Mouse (Mus musculus): ENCODE results near the gene Ankrd27. TPM values are rescaled to one million over a fixed set of nuclear protein-coding genes. Genes with fewer than 3 reads are reported as not detected.
A peak's percentile ranks its signal among the peaks of the same experiment; 100 is the strongest.

Ankrd27 gene
- polyA plus RNA-seq, 1 experiment from 2014 or later = 38.9 TPM

DNA sequence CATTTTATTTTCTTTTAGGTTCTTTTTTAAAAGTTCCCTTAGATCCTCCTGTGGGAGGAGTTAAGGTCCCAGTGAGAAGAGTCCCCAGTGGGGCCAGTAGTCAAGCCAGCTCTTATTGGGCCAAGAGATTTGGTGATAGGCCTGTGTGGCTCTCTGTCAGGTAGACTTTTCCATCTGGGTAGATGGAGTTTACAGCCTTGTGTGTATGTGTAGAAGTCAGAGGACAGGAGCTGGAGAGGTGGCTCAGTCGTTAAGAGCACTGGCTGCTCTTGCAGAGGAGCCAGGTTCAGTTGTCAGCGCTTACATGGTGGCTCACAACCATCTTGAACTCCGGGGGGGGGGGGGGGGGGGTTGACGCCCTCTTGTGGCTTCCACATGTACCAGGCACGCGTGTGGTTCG is 3.4 kb downstream of the Ankrd27 start:
- Histone ChIP-seq H3K27ac (ENCODE audit: low read length) (peak overlapping the region; percentile 44; the same call in 1 of the 2 replicates), H3K4me2 (ENCODE audit: low read length) (no peak overlapping the region), H3K9ac (replicated peaks; ENCODE audit: low read depth, low read length) (no peak overlapping the region), H3K4me3 (replicated peaks; ENCODE audit: low read length) (no peak overlapping the region), H3K27me3 (replicated peaks; ENCODE audit: control insufficient read depth, insufficient read depth, low read length) (peaks cover 6% of the 10 kb centered on the region), H3K36me3 (ENCODE audit: control insufficient read depth, insufficient read depth) (peaks cover 12% of the 10 kb centered on the region), H3K4me1 (replicated peaks; ENCODE audit: control insufficient read depth, insufficient read depth, low read length) (peaks cover 37% of the 10 kb centered on the region), H3K9me3 (ENCODE audit: control insufficient read depth, low read length) (no peaks in the 10 kb centered on the region)
- 79% methylated on average over 6 of the region's 7 CpGs for WGBS
- no peak for ATAC-seq

DNA sequence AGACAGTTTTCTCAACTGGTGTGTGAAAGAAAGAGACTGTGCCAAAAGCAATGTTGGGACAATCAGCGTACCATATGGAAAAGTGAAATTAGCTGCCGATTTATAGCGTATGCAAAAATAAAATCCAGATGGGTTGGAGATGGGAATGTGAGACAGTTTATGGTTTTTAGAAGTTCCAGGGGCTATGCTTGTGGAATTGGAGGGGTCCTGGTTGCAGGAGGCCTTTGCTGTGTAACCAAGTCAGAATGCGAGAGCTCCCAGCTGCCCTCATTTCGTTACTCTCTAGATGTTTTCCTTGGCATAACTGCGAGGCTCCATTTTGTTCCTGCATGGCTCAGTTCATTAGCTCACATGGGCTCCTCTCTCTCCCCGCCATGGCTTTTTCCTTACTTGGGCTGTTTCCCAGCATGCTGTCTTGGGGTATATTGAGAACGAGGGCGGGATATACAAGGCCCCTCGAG is 4.7 kb downstream of the Ankrd27 start:
- Histone ChIP-seq H3K9me3 (ENCODE audit: control insufficient read depth, low read length) (no peaks in the 10 kb centered on the region), H3K4me2 (ENCODE audit: low read length) (no peak overlapping the region), H3K4me3 (replicated peaks; ENCODE audit: low read length) (no peak overlapping the region), H3K27me3 (replicated peaks; ENCODE audit: control insufficient read depth, insufficient read depth, low read length) (no peaks in the 10 kb centered on the region), H3K36me3 (ENCODE audit: control insufficient read depth, insufficient read depth) (peaks cover 15% of the 10 kb centered on the region), H3K9ac (replicated peaks; ENCODE audit: low read depth, low read length) (no peak overlapping the region), H3K27ac (ENCODE audit: low read length) (peak overlapping the region; percentile 79), H3K4me1 (replicated peaks; ENCODE audit: control insufficient read depth, insufficient read depth, low read length) (peaks cover 28% of the 10 kb centered on the region)
- 0 out of 2 replicates have a peak, but pooled peaks have one; percentile 0 for ATAC-seq
- 70% methylated on average over 10 of the region's 10 CpGs for WGBS

DNA sequence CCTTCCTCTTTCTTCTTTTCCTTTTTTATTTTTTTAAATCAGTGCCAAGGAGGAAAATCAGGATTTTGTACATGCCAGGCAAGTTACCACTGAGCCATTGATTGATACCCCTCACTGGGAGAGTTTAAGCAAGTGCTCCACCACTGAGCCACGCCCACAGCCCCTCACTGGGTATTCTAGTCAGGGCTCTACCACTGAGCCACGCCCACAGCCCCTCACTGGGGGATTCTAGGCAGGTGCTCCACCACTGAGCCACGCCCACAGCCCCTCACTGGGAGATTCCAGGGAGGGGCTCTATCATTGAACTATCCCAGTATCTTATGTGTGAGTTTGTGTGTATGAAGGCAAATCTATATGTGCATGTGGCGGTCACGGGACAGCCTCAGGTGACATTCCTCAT is 8.3 kb downstream of the Ankrd27 start:
- Histone ChIP-seq H3K4me3 (replicated peaks; ENCODE audit: low read length) (no peak overlapping the region), H3K27me3 (replicated peaks; ENCODE audit: control insufficient read depth, insufficient read depth, low read length) (no peaks in the 10 kb centered on the region), H3K4me1 (replicated peaks; ENCODE audit: control insufficient read depth, insufficient read depth, low read length) (peaks cover 8% of the 10 kb centered on the region), H3K9me3 (ENCODE audit: control insufficient read depth, low read length) (no peaks in the 10 kb centered on the region), H3K27ac (ENCODE audit: low read length) (no peak overlapping the region), H3K9ac (replicated peaks; ENCODE audit: low read depth, low read length) (no peak overlapping the region), H3K4me2 (ENCODE audit: low read length) (no peak overlapping the region), H3K36me3 (ENCODE audit: control insufficient read depth, insufficient read depth) (peaks cover 15% of the 10 kb centered on the region)
- no peak for ATAC-seq
- WGBS = 88% methylated on average over 5 of the region's 5 CpGs

DNA sequence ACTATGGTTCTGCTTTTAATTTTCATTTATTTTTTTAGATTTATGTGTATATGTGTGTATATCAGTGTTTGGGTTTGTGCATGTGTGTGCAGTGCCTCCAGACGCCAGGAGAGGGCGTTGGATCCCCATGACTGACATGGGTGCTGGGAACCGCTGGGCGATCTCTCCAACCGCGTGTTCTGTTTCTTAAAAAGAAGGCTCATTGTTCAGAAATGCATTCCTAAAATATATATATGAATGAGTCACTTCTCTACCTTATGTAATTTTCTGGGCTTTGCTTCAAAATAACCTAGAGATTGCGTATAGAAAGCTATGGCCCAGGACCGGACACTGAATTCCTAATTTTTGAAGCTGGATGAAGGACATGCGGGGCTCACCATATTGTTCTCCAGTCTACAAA is 13.4 kb downstream of the Ankrd27 start:
- H3K4me2 ChIP-seq (ENCODE audit: low read length) = no peak overlapping the region
- H3K9me3 ChIP-seq (ENCODE audit: control insufficient read depth, low read length) = no peaks in the 10 kb centered on the region
- H3K27ac ChIP-seq (ENCODE audit: low read length) = no peak overlapping the region
- no peaks in the 10 kb centered on the region for H3K4me1 ChIP-seq (replicated peaks; ENCODE audit: control insufficient read depth, insufficient read depth, low read length)
- no peak overlapping the region for H3K4me3 ChIP-seq (replicated peaks; ENCODE audit: low read length)
- 95% methylated on average over 9 of the region's 9 CpGs for WGBS
- H3K9ac ChIP-seq (replicated peaks; ENCODE audit: low read depth, low read length) = no peak overlapping the region
- H3K36me3 ChIP-seq (ENCODE audit: control insufficient read depth, insufficient read depth) = peaks cover 9% of the 10 kb centered on the region; the same call in 1 of the 2 replicates
- H3K27me3 ChIP-seq (replicated peaks; ENCODE audit: control insufficient read depth, insufficient read depth, low read length) = no peaks in the 10 kb centered on the region
- ATAC-seq = no peak

DNA sequence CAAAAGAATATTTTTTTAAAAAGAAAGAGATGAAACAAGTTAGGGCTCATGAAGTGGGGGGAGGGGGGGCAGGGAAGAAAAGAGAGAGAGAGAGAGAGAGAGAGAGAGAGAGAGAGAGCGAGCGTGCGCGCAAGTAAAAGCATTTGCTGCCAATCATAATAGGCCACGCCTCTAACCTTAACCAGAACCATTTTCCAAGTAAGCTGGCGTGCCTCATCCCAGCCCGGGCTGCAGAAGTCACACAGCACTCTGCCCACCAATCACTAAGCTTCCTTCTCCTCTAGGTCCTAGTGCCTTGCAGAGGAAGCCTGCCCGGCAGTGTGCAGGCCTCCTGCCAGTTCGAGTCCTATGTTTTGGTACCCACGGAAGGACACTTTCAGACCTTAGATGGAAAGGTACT is 14.0 kb downstream of the Ankrd27 start:
- WGBS = 89% methylated on average over 10 of the region's 10 CpGs
- H3K36me3 ChIP-seq (ENCODE audit: control insufficient read depth, insufficient read depth) = peaks cover 6% of the 10 kb centered on the region; the same call in 1 of the 2 replicates
- no peak overlapping the region for H3K4me2 ChIP-seq (ENCODE audit: low read length)
- no peak overlapping the region for H3K4me3 ChIP-seq (replicated peaks; ENCODE audit: low read length)
- H3K27ac ChIP-seq (ENCODE audit: low read length) = no peak overlapping the region
- no peaks in the 10 kb centered on the region for H3K27me3 ChIP-seq (replicated peaks; ENCODE audit: control insufficient read depth, insufficient read depth, low read length)
- ATAC-seq = no peak
- H3K9me3 ChIP-seq (ENCODE audit: control insufficient read depth, low read length) = no peaks in the 10 kb centered on the region
- no peak overlapping the region for H3K9ac ChIP-seq (replicated peaks; ENCODE audit: low read depth, low read length)
- H3K4me1 ChIP-seq (replicated peaks; ENCODE audit: control insufficient read depth, insufficient read depth, low read length) = no peaks in the 10 kb centered on the region

DNA sequence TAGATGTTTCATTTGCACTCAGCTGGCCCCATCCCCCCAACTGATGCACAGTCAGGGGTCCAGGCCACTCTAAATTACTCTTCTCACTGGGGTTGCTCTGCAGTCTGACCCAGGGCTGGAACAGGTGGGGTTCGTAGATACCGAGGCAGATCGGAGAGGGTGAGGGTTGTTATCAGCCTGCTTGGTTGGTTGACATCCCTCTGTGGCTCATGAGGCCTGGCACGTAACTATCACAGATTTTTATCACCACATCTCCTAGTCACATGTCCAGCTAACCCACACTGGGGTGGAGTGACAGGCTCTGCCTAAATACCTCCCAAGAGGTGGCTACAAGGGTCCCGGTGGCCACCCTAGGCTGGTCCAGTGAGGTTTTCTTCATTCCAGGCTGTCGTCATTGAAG is 15.1 kb downstream of the Ankrd27 start:
- H3K4me2 ChIP-seq (ENCODE audit: low read length) = no peak overlapping the region
- H3K9me3 ChIP-seq (ENCODE audit: control insufficient read depth, low read length) = no peaks in the 10 kb centered on the region
- H3K27ac ChIP-seq (ENCODE audit: low read length) = no peak overlapping the region
- H3K4me1 ChIP-seq (replicated peaks; ENCODE audit: control insufficient read depth, insufficient read depth, low read length) = no peaks in the 10 kb centered on the region
- 96% methylated on average over 6 of the region's 6 CpGs for WGBS
- H3K36me3 ChIP-seq (ENCODE audit: control insufficient read depth, insufficient read depth) = peaks cover 6% of the 10 kb centered on the region; the same call in 1 of the 2 replicates
- H3K4me3 ChIP-seq (replicated peaks; ENCODE audit: low read length) = no peak overlapping the region
- H3K9ac ChIP-seq (replicated peaks; ENCODE audit: low read depth, low read length) = no peak overlapping the region
- ATAC-seq = no peak
- H3K27me3 ChIP-seq (replicated peaks; ENCODE audit: control insufficient read depth, insufficient read depth, low read length) = no peaks in the 10 kb centered on the region

DNA sequence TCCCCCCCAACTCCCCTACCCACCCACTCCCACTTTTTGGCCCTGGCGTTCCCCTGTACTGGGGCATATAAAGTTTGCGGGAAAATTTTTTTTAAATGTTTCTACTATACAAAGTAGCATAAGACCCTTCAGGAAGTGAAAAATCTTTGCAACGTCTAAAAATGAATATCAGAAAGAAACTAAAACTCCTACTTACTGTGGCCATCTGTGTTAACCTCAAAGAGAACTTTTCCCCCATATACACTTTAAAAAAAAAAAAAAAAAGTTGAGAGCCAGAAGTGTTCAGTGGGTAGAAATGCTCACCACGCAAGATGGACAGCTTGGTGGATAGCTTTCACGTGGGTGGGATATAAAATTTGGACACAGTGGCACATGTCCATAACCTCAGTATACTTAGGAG is 16.7 kb downstream of the Ankrd27 start:
- Histone ChIP-seq H3K4me1 (replicated peaks; ENCODE audit: control insufficient read depth, insufficient read depth, low read length) (no peaks in the 10 kb centered on the region), H3K36me3 (ENCODE audit: control insufficient read depth, insufficient read depth) (peaks cover 11% of the 10 kb centered on the region), H3K9ac (replicated peaks; ENCODE audit: low read depth, low read length) (no peak overlapping the region), H3K4me2 (ENCODE audit: low read length) (no peak overlapping the region), H3K27me3 (replicated peaks; ENCODE audit: control insufficient read depth, insufficient read depth, low read length) (no peaks in the 10 kb centered on the region), H3K27ac (ENCODE audit: low read length) (no peak overlapping the region), H3K4me3 (replicated peaks; ENCODE audit: low read length) (no peak overlapping the region), H3K9me3 (ENCODE audit: control insufficient read depth, low read length) (no peaks in the 10 kb centered on the region)
- WGBS = 98% methylated on average over 5 of the region's 5 CpGs
- ATAC-seq = no peak

DNA sequence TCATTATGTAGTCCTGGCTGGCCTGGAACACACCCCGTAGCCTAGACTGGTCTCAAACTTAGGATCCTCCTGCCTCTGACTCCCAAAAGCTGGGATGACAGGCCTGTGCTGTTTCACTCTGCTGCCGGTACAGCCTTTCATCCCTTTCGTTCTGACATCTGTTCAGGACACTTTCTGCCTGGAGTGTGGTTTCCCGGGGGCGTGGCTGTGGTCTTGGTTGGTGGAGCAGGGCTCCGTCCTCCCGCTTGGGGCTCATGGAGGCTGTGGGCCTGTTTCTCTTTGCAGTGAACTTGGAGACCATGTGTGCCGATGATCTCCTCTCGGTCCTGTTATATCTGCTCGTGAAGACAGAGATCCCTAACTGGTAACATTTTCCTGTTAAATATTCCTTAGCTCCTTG is 20.8 kb downstream of the Ankrd27 start:
- Histone ChIP-seq H3K4me3 (replicated peaks; ENCODE audit: low read length) (no peak overlapping the region), H3K36me3 (ENCODE audit: control insufficient read depth, insufficient read depth) (peaks cover 21% of the 10 kb centered on the region), H3K4me2 (ENCODE audit: low read length) (no peak overlapping the region), H3K9me3 (ENCODE audit: control insufficient read depth, low read length) (no peaks in the 10 kb centered on the region), H3K27me3 (replicated peaks; ENCODE audit: control insufficient read depth, insufficient read depth, low read length) (no peaks in the 10 kb centered on the region), H3K9ac (replicated peaks; ENCODE audit: low read depth, low read length) (no peak overlapping the region), H3K27ac (ENCODE audit: low read length) (no peak overlapping the region), H3K4me1 (replicated peaks; ENCODE audit: control insufficient read depth, insufficient read depth, low read length) (no peaks in the 10 kb centered on the region)
- WGBS = 95% methylated on average over 10 of the region's 10 CpGs
- ATAC-seq = no peak

DNA sequence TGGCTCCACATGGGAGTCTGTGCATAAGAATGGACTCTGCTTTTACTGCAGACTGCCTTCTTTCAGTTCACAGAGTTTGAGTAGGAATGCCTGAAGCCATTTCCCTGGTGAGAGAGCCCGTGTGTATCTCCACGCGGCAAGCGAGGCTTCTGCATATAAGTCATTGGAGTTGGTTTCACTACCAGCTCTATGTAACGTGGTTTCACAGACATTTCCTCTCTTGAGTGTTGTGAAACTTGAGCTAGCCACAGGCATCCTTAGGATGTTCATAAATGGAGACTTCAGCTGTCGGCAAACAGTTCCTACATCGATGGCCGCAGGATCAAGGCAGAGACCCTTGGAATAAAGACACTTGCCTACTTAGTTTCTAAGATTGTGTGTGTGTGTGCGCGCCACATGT is 23.2 kb downstream of the Ankrd27 start:
- Histone ChIP-seq H3K36me3 (ENCODE audit: control insufficient read depth, insufficient read depth) (peaks cover 20% of the 10 kb centered on the region), H3K4me1 (replicated peaks; ENCODE audit: control insufficient read depth, insufficient read depth, low read length) (no peaks in the 10 kb centered on the region), H3K27ac (ENCODE audit: low read length) (no peak overlapping the region), H3K9ac (replicated peaks; ENCODE audit: low read depth, low read length) (no peak overlapping the region), H3K4me2 (ENCODE audit: low read length) (no peak overlapping the region), H3K9me3 (ENCODE audit: control insufficient read depth, low read length) (no peaks in the 10 kb centered on the region), H3K4me3 (replicated peaks; ENCODE audit: low read length) (no peak overlapping the region), H3K27me3 (replicated peaks; ENCODE audit: control insufficient read depth, insufficient read depth, low read length) (no peaks in the 10 kb centered on the region)
- no peak for ATAC-seq
- 97% methylated on average over 10 of the region's 10 CpGs for WGBS

DNA sequence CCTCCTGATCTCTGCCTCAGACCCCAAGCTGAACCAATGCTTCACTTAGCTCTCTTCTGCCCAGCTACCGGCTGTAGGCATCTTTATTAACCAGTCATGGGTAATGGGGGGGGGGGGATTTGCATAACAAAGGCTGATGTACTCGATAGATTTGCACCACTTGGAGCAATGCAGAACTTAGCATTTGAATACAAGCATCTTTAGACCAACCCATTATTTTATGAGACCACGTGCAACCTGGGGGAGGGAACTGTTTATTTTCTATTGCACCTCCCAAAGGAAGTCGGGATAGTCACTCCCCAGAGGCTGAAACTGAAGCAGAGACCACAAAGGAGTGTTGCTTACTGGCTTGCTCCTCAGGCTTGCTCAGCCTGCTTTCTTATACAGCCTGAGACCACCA is 31.5 kb downstream of the Ankrd27 start:
- ATAC-seq = no peak
- Histone ChIP-seq H3K9me3 (ENCODE audit: control insufficient read depth, low read length) (no peaks in the 10 kb centered on the region), H3K36me3 (ENCODE audit: control insufficient read depth, insufficient read depth) (peaks cover 45% of the 10 kb centered on the region), H3K9ac (replicated peaks; ENCODE audit: low read depth, low read length) (no peak overlapping the region), H3K27me3 (replicated peaks; ENCODE audit: control insufficient read depth, insufficient read depth, low read length) (no peaks in the 10 kb centered on the region), H3K4me1 (replicated peaks; ENCODE audit: control insufficient read depth, insufficient read depth, low read length) (no peaks in the 10 kb centered on the region), H3K27ac (ENCODE audit: low read length) (no peak overlapping the region), H3K4me3 (replicated peaks; ENCODE audit: low read length) (no peak overlapping the region), H3K4me2 (ENCODE audit: low read length) (no peak overlapping the region)
- WGBS = 22% methylated on average over 4 of the region's 4 CpGs
